Mouse (Mus musculus): Measurements from ENCODE around the gene Fhit.

DNA sequence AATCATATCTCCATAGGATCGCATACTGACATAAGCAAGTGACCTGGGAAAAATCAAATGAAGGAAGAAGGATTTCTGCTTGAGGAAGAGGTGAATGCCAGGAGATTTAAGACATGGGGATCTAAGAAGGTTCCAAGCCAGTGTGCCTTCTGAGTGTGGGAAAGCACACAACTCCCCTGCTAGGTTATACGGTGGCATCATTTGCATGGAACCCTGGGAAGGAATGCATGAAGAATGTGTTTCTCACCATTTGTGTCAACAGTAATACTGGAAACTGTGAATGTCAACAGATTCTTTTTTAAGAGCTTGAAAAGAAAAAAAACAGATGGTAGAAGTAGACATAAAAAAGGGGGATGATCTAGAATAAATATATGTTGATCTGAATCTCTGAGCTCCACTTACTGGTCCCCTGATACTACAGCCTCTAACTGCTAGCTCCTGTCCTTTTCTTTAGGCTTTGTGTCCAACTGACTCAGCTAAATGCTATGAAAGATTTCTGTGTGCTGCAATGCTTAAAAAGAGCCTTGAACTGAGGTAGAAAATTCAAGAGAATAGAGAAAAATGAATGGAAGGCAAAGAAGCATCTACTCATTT, 1473.1 kb downstream of the Fhit start:
- TF ChIP-seq CTCF (IDR thresholded peaks at IDR 0.05; ENCODE audit: borderline replicate concordance, extremely low read depth, insufficient read depth, insufficient read length) (no peak), POLR2A (IDR thresholded peaks at IDR 0.05; ENCODE audit: borderline replicate concordance, extremely low read depth, insufficient read depth, insufficient read length, poor library complexity, severe bottlenecking) (no peak)
